ENCODE assay signal across 18 mouse cellular contexts in the genomic region with DNA sequence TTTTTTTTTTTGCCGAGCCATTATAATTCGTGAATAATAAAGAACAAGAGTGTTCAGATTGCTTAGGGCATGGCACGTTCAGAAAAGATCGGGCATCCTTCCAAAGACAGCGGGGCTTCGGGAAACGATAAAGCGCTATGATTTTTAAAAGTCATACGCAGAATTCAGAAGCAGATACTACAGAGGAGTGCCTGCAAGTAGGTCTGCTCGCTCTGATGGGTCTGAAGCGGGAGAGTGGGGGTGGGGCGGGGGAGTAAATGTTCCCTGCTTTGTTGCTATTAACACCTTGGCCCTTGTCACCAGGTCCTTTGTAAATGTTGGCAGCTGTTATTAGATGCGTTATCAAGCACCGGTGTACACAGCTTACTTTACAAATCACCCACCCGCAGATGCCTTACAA. TPM values are rescaled to one million over a fixed set of nuclear protein-coding genes. Genes with fewer than 3 reads are reported as not detected.
DNase-seq lines count a peak whose midpoint lies in the region; ATAC-seq lines count a peak whose summit lies in the region.
"Had no signal": no experiment of that assay in that cellular context is flagged by ENCODE, and none has a peak within 500 bp of the region (broad histone marks: within the 10 kb centered on the region; RNA-seq: fewer than 3 reads in every experiment).

No protein-coding gene starts in this region.

- no peak overlapping the region for H3K4me3 ChIP-seq in midbrain, embryonic 14.5 days (replicated peaks; ENCODE audit: low read depth, low read length)
- no peak overlapping the region for H3K4me3 ChIP-seq in midbrain, embryonic 11.5 days (ENCODE audit: low read depth, low read length)
- no peak overlapping the region for H3K4me3 ChIP-seq in limb, embryonic 11.5 days (ENCODE audit: low read depth, low read length)
- H3K4me3 ChIP-seq: erythroblast, embryonic 14.5 days; midbrain, embryonic 12.5 days had no signal

- ATAC-seq in midbrain, embryonic 14.5 days (ENCODE audit: low FRiP score, low TSS enrichment) = no peak
- ATAC-seq in midbrain, embryonic 11.5 days (ENCODE audit: low FRiP score) = no peak
- no peak for ATAC-seq in limb, embryonic 11.5 days (ENCODE audit: insufficient number of reproducible peaks, low FRiP score, low TSS enrichment, low read depth)
- ATAC-seq in activated CD4-positive, CD25-positive, alpha-beta regulatory T cell, adult 4 months = no peak
- ATAC-seq: intestine, embryonic 16.5 days; Patski had no signal

- H3K27me3 ChIP-seq in midbrain, embryonic 14.5 days (ENCODE audit: control insufficient read depth, insufficient read depth, low read length) = no peaks in the 10 kb centered on the region
- H3K27me3 ChIP-seq in midbrain, embryonic 11.5 days (ENCODE audit: control insufficient read depth, insufficient read depth, low read length) = no peaks in the 10 kb centered on the region
- H3K27me3 ChIP-seq in limb, embryonic 11.5 days (ENCODE audit: control insufficient read depth, insufficient read depth, low read length) = no peaks in the 10 kb centered on the region

- peak; percentile 70 for DNase-seq in heart, adult 11 months
- DNase-seq in heart, adult 8-10 months (ENCODE audit: low spot score) = no peak
- peak; percentile 55 for DNase-seq in midbrain, embryonic 14.5 days
- DNase-seq in midbrain, embryonic 11.5 days (ENCODE audit: low spot score, missing footprints) = no peak
- DNase-seq in cerebellum, adult 9-11 months = peak; percentile 26
- peak; percentile 41 for DNase-seq in limb, embryonic 11.5 days (ENCODE audit: low spot score)
- no peak for DNase-seq in left cerebral cortex, adult 8-10 months (ENCODE audit: low spot score in 2 of 2)
- DNase-seq: adrenal gland, postnatal 10 days; gastrocnemius, postnatal 14 days; lung, embryonic 14.5 days; thymus, adult 2 months had no signal

- no peak overlapping the region for H3K27ac ChIP-seq in midbrain, embryonic 14.5 days (replicated peaks; ENCODE audit: low read depth, low read length)
- H3K27ac ChIP-seq in midbrain, embryonic 11.5 days (ENCODE audit: low read depth, low read length) = no peak overlapping the region
- H3K27ac ChIP-seq in limb, embryonic 11.5 days (replicated peaks; ENCODE audit: low read depth, low read length) = no peak overlapping the region
- H3K27ac ChIP-seq: midbrain, embryonic 12.5 days had no signal

- peak overlapping the region; percentile 10; the same call in 1 of the 2 replicates for H3K4me2 ChIP-seq in midbrain, embryonic 14.5 days (ENCODE audit: low read length)
- no peak overlapping the region for H3K4me2 ChIP-seq in midbrain, embryonic 11.5 days
- H3K4me2 ChIP-seq in limb, embryonic 11.5 days (ENCODE audit: low read depth, severe bottlenecking) = no peak overlapping the region
- H3K4me2 ChIP-seq: lung, embryonic 14.5 days; midbrain, embryonic 12.5 days had no signal

- H3K4me1 ChIP-seq in midbrain, embryonic 14.5 days (ENCODE audit: control insufficient read depth, insufficient read depth, low read length) = 0 out of 2 replicates have a peak, but pooled peaks cover 4% of the 10 kb centered on the region
- 0 out of 2 replicates have a peak, but pooled peaks cover 2% of the 10 kb centered on the region for H3K4me1 ChIP-seq in midbrain, embryonic 11.5 days (ENCODE audit: control insufficient read depth, insufficient read depth, low read length)
- H3K4me1 ChIP-seq in limb, embryonic 11.5 days (ENCODE audit: control insufficient read depth, insufficient read depth, low read length) = peaks cover 11% of the 10 kb centered on the region

- WGBS in midbrain, embryonic 14.5 days = 42% methylated on average over 15 of the region's 15 CpGs
- 62% methylated on average over 15 of the region's 15 CpGs for WGBS in midbrain, embryonic 11.5 days
- WGBS in limb, embryonic 11.5 days = 38% methylated on average over 15 of the region's 15 CpGs

- no peak overlapping the region for H3K9ac ChIP-seq in midbrain, embryonic 14.5 days (replicated peaks; ENCODE audit: low read length)
- no peak overlapping the region for H3K9ac ChIP-seq in midbrain, embryonic 11.5 days (ENCODE audit: low read length)
- H3K9ac ChIP-seq in limb, embryonic 11.5 days (ENCODE audit: low read length) = no peak overlapping the region
- H3K9ac ChIP-seq: lung, embryonic 14.5 days; midbrain, embryonic 12.5 days had no signal

- H3K9me3 ChIP-seq in midbrain, embryonic 14.5 days (ENCODE audit: control insufficient read depth, low read length) = no peaks in the 10 kb centered on the region
- H3K9me3 ChIP-seq in midbrain, embryonic 11.5 days (ENCODE audit: control insufficient read depth, low read length) = no peaks in the 10 kb centered on the region
- no peaks in the 10 kb centered on the region for H3K9me3 ChIP-seq in limb, embryonic 11.5 days (ENCODE audit: control insufficient read depth, low read length)
- H3K9me3 ChIP-seq: midbrain, embryonic 12.5 days had no signal

- no peaks in the 10 kb centered on the region for H3K36me3 ChIP-seq in midbrain, embryonic 14.5 days (ENCODE audit: control insufficient read depth, insufficient read depth, low read length)
- H3K36me3 ChIP-seq in midbrain, embryonic 11.5 days (ENCODE audit: control insufficient read depth, insufficient read depth, low read length) = no peaks in the 10 kb centered on the region
- no peaks in the 10 kb centered on the region for H3K36me3 ChIP-seq in limb, embryonic 11.5 days (ENCODE audit: control insufficient read depth, insufficient read depth, low read length)
- H3K36me3 ChIP-seq: midbrain, embryonic 12.5 days had no signal

RNA-seq across cellular contexts. Expression of gene 1700024G13Rik, which starts 6.6 kb away (rescaled TPM):
- total RNA-seq in heart, adult 8-10 months (2022) = not detected
- polyA plus RNA-seq in midbrain, embryonic 14.5 days (2014; fragmentation: Nextera tagmentation; extraction: Ambion mirVana) = not detected in 2 replicates
- 0.19 TPM in 1 of 2 replicates, not detected in the other for polyA plus RNA-seq in midbrain, embryonic 11.5 days (2014; fragmentation: Nextera tagmentation; extraction: Ambion mirVana)
- polyA plus RNA-seq in limb, embryonic 11.5 days (2014; fragmentation: Nextera tagmentation; extraction: Ambion mirVana) = not detected in 2 replicates
- not detected for polyA plus RNA-seq in activated CD4-positive, CD25-positive, alpha-beta regulatory T cell, adult 4 months (2017; shearing (Covaris generic))
- under 1 TPM in 1 of 4 experiments, not detected in 3; 0.89 TPM for total RNA-seq in left cerebral cortex, adult 8-10 months (2022)
- total RNA-seq: adrenal gland, postnatal 10 days; common myeloid progenitor, adult 5-6 weeks; gastrocnemius, postnatal 14 days; left cerebral cortex, postnatal 14 days had no signal
- polyA plus RNA-seq: erythroblast, embryonic 14.5 days; intestine, embryonic 16.5 days; lung, embryonic 14.5 days; midbrain, embryonic 12.5 days; Patski; thymus, adult 2 months had no signal

RNA-seq across cellular contexts. Expression of gene Ogdhl, which starts 59.8 kb away (rescaled TPM):
- total RNA-seq in heart, adult 8-10 months (2022) = 100 to 1,000 TPM in 1 of 4 experiments, 10 to 100 TPM in 3; 68.9 to 104 (median 88.7) TPM
- 18.8 and 22.9 TPM in 2 replicates for polyA plus RNA-seq in midbrain, embryonic 14.5 days (2014; fragmentation: Nextera tagmentation; extraction: Ambion mirVana)
- 14.8 and 17.2 TPM in 2 replicates for polyA plus RNA-seq in midbrain, embryonic 11.5 days (2014; fragmentation: Nextera tagmentation; extraction: Ambion mirVana)
- polyA plus RNA-seq in limb, embryonic 11.5 days (2014; fragmentation: Nextera tagmentation; extraction: Ambion mirVana) = 17.6 and 18.8 TPM in 2 replicates
- polyA plus RNA-seq in activated CD4-positive, CD25-positive, alpha-beta regulatory T cell, adult 4 months (2017; shearing (Covaris generic)) = under 1 TPM in 1 of 2 experiments, not detected in 1; 0.09 TPM
- total RNA-seq in left cerebral cortex, adult 8-10 months (2022) = 100 to 1,000 TPM; 120 to 136 (median 125) TPM
- polyA plus RNA-seq: erythroblast, embryonic 14.5 days had no signal

Comparison
In these comparisons a context has a peak if more than half of its experiments do, and no peak if none do; other contexts are left out.
1. DNase-seq: peak in heart, adult 11 months (single experiment), midbrain, embryonic 14.5 days (single experiment), cerebellum, adult 9-11 months (single experiment) and limb, embryonic 11.5 days (single experiment); none in heart, adult 8-10 months (single experiment), midbrain, embryonic 11.5 days (single experiment) and left cerebral cortex, adult 8-10 months (0 of 2).
2. RNA of gene Ogdhl, which starts 59.8 kb away (polyA plus RNA-seq): 18.8 to 22.9 TPM in midbrain, embryonic 14.5 days, 17.6 to 18.8 TPM in limb, embryonic 11.5 days and 14.8 to 17.2 TPM in midbrain, embryonic 11.5 days; 0.09 TPM in activated CD4-positive, CD25-positive, alpha-beta regulatory T cell, adult 4 months; every median in the first group is over 10 times any median in the second.